Mouse (Mus musculus) inflammation-experienced regulatory T-cells (primary cell): ENCODE measurements around the gene Ttyh2. TPM values are rescaled to one million over a fixed set of nuclear protein-coding genes. Genes with fewer than 3 reads are reported as not detected.

Experiments
- polyA plus RNA-seq, 2 experiments: library from polyadenylated mRNA; unstranded; fragments of 100-300 nt; shearing (Covaris generic); gene quantifications; one replicate each; pipeline ENCODE4 v1.2.1; 2017

The Ttyh2 gene
- 1 to 10 TPM in 1 of 2 experiments, under 1 TPM in 1; 0.60 to 2.4 TPM for polyA plus RNA-seq

DNA sequence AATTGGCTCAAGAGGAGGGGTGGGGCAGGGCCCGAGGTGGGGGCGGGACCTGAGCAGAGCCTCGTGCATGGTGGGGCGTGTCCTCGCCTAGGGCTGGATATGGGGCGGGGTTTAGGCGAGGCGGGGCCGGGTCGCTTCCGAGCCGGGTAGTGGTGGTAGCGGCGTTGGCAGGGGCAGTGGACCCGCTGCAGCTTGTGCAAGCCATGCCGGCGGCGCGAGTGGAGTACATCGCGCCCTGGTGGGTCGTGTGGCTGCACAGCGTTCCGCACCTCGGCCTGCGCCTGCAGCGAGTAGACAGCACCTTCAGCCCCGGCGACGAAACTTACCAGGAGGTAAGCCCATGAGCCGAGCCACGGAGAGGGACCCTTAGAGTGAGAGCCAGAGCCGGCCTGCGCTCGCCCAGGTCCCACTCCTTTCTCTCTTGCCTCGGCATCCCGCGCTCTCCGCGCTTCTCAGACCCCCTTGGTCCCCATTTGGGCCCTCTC, at the start of gene Ttyh2:
Ttyh2 (plus strand) TSS at position 91 of the 485 bp plus-strand sequence.

DNA sequence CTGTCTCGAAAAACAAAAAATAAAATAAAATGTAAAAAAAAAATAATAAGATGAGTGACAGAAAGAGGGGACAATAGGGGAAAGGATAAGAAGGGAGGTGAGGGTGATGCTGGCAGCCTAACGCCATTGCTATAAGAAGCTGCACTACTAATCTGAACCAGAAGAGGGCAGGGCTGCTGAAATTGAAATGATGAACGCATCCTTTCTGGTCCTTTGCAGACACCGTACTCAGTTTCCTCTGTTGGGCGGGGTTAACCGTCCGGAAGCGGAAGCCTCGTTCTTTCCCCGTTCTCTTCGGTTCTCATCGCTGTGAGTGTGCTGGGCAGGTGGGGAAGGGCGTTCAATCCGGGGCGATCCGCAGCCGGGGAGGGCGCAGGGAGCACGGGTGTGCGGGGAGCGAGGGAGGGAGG, 6.9 kb upstream of the Ttyh2 start, which contains the start of gene Rpl38:
Rpl38 (plus strand) TSS at position 224 of the 410 bp plus-strand sequence.

DNA sequence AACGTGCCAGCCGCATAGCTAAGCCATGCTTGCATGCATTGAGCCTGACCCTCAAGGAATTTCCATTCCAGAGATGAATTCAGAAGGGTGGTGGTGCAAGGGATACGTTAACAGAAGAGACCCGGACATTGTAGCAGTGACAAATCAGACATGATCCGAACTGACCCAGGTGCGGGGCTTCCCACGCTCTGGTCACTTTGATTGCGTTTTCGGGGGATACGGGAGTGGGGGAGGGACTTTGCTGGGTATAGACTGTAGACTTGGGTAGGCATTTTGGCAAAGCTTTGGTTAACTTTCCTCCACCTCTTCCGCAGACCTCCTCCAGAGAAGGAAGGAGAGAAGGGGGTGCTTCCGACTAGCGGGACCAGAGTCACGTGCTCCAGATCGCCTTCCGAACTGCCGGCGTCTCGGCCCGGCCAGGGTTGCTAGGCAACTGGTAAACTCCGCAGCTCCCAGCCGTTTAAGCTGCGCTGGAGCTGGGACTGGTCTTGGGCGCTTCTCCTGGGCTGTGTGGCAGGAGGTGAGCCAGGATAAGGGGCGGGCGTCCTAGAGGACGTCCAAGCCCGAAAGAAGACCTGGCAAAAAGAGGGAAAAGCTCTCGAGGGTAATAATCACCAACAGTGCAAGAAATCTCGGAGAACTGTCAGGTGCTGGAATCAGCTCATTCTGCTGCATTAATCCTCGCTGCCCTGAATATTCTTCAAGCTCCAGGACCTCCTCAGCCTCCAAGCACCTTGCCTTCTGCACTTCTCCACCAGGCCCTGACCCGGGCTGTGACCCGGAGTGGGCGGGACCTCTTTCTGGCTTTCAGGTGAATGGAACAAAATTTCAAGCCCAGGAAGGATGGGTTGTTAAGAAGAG, 52.0 kb downstream of the Ttyh2 start, which contains the start of gene Dnaic2:
Dnaic2 (plus strand) TSS at position 444 of the 861 bp plus-strand sequence.

DNA sequence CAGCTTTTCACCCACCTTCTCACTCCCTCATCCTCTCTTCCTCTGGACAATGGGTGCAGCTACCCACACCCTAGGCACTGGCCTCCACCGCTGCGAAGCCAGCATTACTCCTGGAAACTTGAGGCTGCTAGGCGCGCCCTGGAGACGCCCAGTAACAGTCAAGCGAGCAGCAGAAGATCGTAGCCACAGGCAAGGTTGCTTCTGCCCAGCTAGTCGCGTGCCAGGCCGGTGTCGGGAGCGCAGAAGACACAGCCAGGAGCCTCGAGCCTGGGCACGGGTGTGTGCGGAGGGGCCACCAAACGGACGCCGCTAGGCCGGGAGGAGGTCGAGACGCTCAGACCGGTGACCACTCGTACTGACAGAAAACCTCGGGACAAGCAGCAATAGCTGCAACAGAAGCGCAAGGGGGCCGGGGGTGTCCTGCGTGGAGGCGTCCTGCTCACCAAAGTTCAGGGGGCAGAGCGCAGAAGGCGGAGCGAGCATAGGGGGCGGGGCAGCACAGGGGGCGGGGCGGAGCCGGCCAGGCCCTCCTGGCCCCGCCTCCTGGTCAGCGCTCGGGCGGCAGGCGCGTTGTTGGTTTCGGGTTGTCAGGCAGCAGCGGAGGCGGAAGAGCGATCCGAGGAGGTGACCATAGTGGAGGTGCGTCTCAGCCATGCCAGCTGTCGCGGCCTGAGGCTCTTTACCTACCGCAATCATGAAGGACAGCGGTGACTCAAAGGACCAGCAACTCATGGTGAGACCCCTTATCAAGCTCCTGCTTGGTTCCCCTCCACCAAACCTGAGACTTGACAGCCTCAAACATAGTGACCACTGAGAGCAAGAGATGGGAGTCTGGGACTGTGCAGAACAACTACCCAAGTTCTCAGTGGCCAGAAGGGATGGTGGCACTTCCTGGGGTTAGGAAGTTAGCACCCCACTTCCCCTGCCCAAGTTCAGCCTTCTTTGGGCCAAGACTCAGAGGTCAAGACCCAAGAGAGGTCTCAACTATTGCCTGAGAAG, 89.9 kb downstream of the Ttyh2 start, which contains the start of gene Kif19a:
Kif19a (plus strand) TSS at position 569 of the 999 bp plus-strand sequence.

Other genes starting within 250 kb of the Ttyh2 start
- gene Rpl38, start 6.9 kb upstream of the Ttyh2 start, polyA plus RNA-seq: 100 to 1,000 TPM; 410 to 418 TPM
- gene Dnaic2, start 52.0 kb downstream of the Ttyh2 start, polyA plus RNA-seq: not detected
- under 1 TPM in 1 of 2 experiments, not detected in 1; 0.66 TPM for gene Kif19a, start 90.0 kb downstream of the Ttyh2 start, polyA plus RNA-seq
- gene Btbd17, start 120.5 kb downstream of the Ttyh2 start, polyA plus RNA-seq: 1 to 10 TPM in 1 of 2 experiments, under 1 TPM in 1; 0.58 to 5.4 TPM
- gene Gpr142, start 123.5 kb downstream of the Ttyh2 start, polyA plus RNA-seq: under 1 TPM in 1 of 2 experiments, not detected in 1; 0.43 TPM
- gene Gprc5c, start 175.7 kb downstream of the Ttyh2 start, polyA plus RNA-seq: 1 to 10 TPM in 1 of 2 experiments, under 1 TPM in 1; 0.68 to 1.9 TPM
- 1 to 10 TPM in 1 of 2 experiments, under 1 TPM in 1; 0.05 to 2.3 TPM for gene Cd300a, start 214.6 kb downstream of the Ttyh2 start, polyA plus RNA-seq